Mouse (Mus musculus) intestine, embryonic 15.5 days (tissue): Measurements from ENCODE around the gene Usp46. TPM values are rescaled to one million over a fixed set of nuclear protein-coding genes. Genes with fewer than 3 reads are reported as not detected.

Experiments used
- ATAC-seq: fragments of 200-750 bp; cut with Nextera tagmentation; 2 replicates; pipeline ENCODE4 v1.8.0; 2017; ENCODE audit warnings: moderate TSS enrichment, moderate library complexity
- H3K27ac ChIP-seq: fragments of 300-500 bp; sonication (generic); 2 replicates; pipeline ENCODE4 v1.5.1; 2015; ENCODE audit warnings: mild to moderate bottlenecking, inconsistent platforms
- H3K27me3 ChIP-seq: fragments of 300-500 bp; sonication (generic); replicated peaks from 2 replicates; pipeline ENCODE4 v1.6.1; 2015; ENCODE audit warnings: inconsistent platforms
- H3K36me3 ChIP-seq: fragments of 300-500 bp; sonication (generic); 2 replicates; pipeline ENCODE4 v1.6.1; 2015; ENCODE audit warnings: inconsistent platforms
- H3K4me1 ChIP-seq: fragments of 300-500 bp; sonication (generic); replicated peaks from 2 replicates; pipeline ENCODE4 v1.6.1; 2015; ENCODE audit warnings: inconsistent platforms
- H3K4me2 ChIP-seq: fragments of 300-500 bp; sonication (generic); replicated peaks from 2 replicates; pipeline ENCODE4 v1.6.1; 2015; ENCODE audit warnings: mild to moderate bottlenecking, inconsistent platforms
- H3K4me3 ChIP-seq: fragments of 300-500 bp; sonication (generic); replicated peaks from 2 replicates; pipeline ENCODE4 v1.5.1; 2015; ENCODE audit warnings: inconsistent platforms
- H3K9ac ChIP-seq: fragments of 300-500 bp; sonication (generic); 2 replicates; pipeline ENCODE4 v1.6.1; 2015; ENCODE audit warnings: inconsistent platforms
- H3K9me3 ChIP-seq: fragments of 300-500 bp; sonication (generic); 2 replicates; pipeline ENCODE4 v1.6.1; 2016; ENCODE audit warnings: inconsistent platforms
- WGBS: fragments of 180-500 bp; shearing (Covaris S2); methylation state at CpG from one replicate; pipeline ENCODE4 v1.1.7; 2015; 5-methylcytosine and 5-hydroxymethylcytosine counted together
- polyA plus RNA-seq: library from polyadenylated mRNA; unstranded; fragments of >200 nt; fragmentation: Nextera tagmentation; extraction: Ambion mirVana; gene quantifications from 2 replicates; pipeline ENCODE4 v1.2.1, GENCODE M21; 2015

Gene Usp46
- polyA plus RNA-seq, 1 experiment from 2014 or later, result 22.9 TPM

DNA sequence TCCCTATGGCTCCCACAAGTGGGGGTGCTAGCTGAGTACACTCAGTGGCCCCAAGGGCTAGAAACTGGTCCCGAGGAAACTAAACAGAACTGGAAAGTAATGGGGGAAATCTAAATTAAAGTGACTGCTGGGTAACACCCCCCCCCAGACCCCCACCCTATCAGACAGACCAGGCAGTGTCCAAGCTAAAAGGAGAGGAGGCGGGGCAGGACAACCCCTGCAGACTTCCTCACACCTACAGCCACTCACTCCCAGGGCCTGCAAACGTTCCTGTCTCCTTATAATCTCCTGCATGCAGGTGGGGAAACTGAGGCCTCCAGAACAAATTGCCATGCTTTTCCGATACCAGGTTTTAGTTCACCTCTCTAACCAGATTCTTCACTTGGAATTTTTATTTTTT, 885 bp downstream of the Usp46 start:
- Histone ChIP-seq H3K36me3 (no peaks in the 10 kb centered on the region), H3K27me3 (no peaks in the 10 kb centered on the region), H3K27ac (peak overlapping the region; percentile 96), H3K4me1 (peaks cover 38% of the 10 kb centered on the region), H3K9ac (peak overlapping the region; percentile 85), H3K4me2 (peak overlapping the region; percentile 71), H3K4me3 (peak overlapping the region; percentile 78), H3K9me3 (no peaks in the 10 kb centered on the region)
- no peak for ATAC-seq
- WGBS, result 25% methylated on average over 4 of the region's 4 CpGs

DNA sequence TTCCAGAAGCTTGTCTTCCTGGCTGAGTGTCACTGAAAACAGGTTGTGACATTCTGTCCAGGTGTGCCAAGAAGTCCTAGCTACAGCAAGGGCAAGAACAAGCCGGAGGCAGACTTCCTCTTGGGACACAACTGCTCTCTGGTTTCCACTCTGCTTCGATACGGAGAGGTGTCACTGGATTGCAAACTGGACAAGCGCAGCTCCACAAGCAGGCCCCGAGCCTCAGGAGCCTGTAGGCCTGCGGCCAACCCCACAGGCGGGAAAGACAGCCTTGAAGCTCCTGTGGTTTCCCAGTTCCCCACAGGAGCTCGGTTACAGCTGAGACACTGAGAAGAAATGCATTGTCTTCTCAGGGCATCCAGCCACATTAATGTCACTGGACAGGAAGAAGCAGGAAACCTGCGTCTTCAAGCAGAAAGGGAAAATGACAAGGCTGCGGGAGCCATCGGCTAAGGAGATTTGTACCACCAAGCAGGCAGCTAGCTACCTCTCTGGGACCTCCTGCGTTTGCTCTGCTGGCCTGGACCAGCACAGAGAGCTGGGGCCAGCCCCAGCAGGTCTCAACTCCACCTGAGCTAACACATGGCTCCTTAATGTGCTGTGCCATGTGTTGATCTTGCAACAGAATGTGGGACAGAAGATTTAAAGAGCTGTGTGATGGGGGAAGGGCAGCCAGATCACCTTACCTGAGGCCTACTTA, 1.7 kb downstream of the Usp46 start:
- peaks cover 38% of the 10 kb centered on the region for H3K4me1 ChIP-seq
- 23% methylated on average over 12 of the region's 12 CpGs for WGBS

DNA sequence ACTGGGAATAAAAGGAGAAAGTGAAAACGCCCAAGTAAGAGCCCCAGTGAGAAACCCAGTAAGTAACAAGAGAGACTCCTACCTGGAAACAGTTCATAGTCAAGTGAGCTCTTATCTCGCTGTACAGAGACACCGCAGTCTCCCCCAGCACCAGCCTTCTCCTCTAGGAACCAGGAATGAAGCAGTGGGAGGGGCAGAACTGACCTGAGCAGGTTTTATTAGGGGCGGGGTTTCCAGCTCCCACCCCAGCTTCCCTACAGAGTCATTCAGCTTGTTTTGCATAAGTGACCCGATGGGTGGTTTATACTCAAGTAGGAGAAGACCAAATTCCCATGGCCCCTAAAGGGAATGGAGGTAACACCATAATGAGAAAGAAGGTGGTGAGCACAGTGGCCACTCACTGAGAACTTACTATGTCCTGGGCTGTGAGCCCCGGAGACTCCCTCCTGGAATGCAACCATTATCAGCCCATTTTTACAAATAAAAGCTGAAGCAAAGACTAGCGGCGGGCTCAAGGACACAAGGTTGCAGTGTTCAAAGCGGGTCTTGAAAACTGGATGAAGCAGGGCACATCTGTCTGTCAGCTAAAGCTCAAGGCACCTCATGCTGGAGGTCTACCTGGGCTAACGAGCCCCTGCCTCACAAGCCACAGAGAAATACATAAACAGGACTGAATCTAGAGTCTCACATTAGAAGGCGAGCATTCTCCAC, 2.5 kb downstream of the Usp46 start:
- H3K9me3 ChIP-seq, result no peaks in the 10 kb centered on the region
- H3K27me3 ChIP-seq, result no peaks in the 10 kb centered on the region
- peak; percentile 63 for ATAC-seq
- peaks cover 42% of the 10 kb centered on the region for H3K4me1 ChIP-seq
- no peaks in the 10 kb centered on the region for H3K36me3 ChIP-seq
- H3K27ac ChIP-seq, result peak overlapping the region; percentile 49
- WGBS, result 33% methylated on average over 11 of the region's 11 CpGs
- H3K9ac ChIP-seq, result no peak overlapping the region; the same call in 1 of the 2 replicates
- H3K4me3 ChIP-seq, result peak overlapping the region; percentile 78
- peak overlapping the region; percentile 71 for H3K4me2 ChIP-seq

More for the DNA sequence above, 1.7 kb downstream of the Usp46 start:
- Histone ChIP-seq H3K9ac (peak overlapping the region; percentile 85), H3K27me3 (no peaks in the 10 kb centered on the region), H3K27ac (peak overlapping the region; percentile 96), H3K4me3 (peak overlapping the region; percentile 78), H3K4me2 (peak overlapping the region; percentile 71), H3K9me3 (no peaks in the 10 kb centered on the region), H3K36me3 (no peaks in the 10 kb centered on the region)
- ATAC-seq, result no peak

DNA sequence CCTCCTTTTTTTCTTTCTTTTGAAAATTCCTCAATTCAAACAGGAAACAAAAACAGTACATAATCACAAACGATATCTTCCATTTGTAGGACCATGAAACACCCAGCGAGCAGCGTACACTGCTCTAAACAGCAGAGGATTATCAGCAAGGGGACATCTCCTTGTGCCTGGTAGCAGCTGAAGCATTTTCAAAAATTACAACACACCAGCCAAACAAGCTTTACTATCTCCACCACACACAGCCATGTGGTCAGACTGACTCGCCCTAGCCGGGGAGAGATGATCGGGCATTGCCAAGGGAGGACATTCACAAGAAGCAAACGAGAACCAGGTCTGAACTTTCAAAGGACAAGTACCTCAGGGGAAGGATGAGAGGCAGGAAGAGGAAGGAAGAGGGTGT, 3.4 kb downstream of the Usp46 start:
- Histone ChIP-seq H3K27me3 (no peaks in the 10 kb centered on the region), H3K27ac (peak overlapping the region; percentile 4; the same call in 1 of the 2 replicates), H3K9ac (no peak overlapping the region), H3K4me1 (peaks cover 40% of the 10 kb centered on the region), H3K9me3 (no peaks in the 10 kb centered on the region), H3K4me2 (peak overlapping the region; percentile 71), H3K36me3 (no peaks in the 10 kb centered on the region), H3K4me3 (0 out of 2 replicates have a peak overlapping the region, but pooled peaks have one; percentile 1)
- no peak for ATAC-seq
- 58% methylated on average over 7 of the region's 7 CpGs for WGBS

DNA sequence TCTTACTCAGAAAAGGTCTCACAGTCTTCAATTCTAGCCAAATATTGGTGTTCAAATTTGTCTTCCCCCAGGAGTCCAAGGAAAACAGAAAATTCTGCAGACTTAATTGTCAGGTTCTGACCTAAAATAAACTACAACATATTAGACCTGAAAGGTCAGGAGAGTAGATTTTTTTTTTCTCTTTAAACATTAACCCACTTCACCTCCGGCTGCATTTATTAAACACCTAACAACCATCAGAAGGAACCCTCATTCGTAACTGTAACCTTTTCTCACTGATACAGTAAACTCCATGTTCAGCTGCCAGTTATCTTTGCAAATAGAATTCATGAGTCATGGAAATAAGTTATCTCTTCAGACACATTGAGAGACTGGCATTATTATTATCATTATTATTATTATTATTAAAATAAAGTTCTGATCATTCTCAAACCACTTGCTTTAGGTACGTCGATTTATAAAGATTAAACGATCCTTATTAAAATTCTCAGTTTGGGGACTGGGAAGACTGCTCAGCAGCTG, 4.9 kb downstream of the Usp46 start:
- H3K4me1 ChIP-seq, result peaks cover 32% of the 10 kb centered on the region
- no peak overlapping the region for H3K4me2 ChIP-seq
- 75% methylated on average over 5 of the region's 5 CpGs for WGBS
- no peaks in the 10 kb centered on the region for H3K36me3 ChIP-seq
- no peaks in the 10 kb centered on the region for H3K27me3 ChIP-seq
- H3K9ac ChIP-seq, result no peak overlapping the region
- no peak overlapping the region for H3K4me3 ChIP-seq
- ATAC-seq, result no peak
- H3K9me3 ChIP-seq, result no peaks in the 10 kb centered on the region
- H3K27ac ChIP-seq, result no peak overlapping the region

DNA sequence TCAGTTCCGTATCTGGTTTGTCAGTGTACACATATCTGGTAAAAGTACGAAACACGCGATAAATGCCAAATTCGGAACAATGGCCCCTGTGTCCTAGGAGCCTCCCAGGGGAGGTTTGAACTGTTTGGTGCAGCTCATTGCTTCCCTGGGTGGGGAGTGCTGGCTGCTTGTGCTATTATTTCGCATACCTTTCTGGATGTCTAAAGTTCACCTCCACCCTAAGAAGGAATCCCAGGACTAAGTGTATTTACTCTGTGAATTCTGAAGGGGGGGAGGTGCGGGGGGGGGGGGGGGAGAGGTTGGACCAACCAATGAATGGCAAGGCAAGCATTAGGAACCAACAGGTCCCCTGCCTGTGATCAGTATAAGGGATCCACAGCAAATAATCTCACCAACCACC, 6.0 kb downstream of the Usp46 start:
- ATAC-seq, result peak; percentile 48
- Histone ChIP-seq H3K9ac (no peak overlapping the region), H3K36me3 (no peaks in the 10 kb centered on the region), H3K4me1 (peaks cover 30% of the 10 kb centered on the region), H3K4me2 (no peak overlapping the region), H3K9me3 (no peaks in the 10 kb centered on the region), H3K27me3 (no peaks in the 10 kb centered on the region), H3K4me3 (no peak overlapping the region), H3K27ac (no peak overlapping the region)
- WGBS, result 64% methylated on average over 6 of the region's 7 CpGs

DNA sequence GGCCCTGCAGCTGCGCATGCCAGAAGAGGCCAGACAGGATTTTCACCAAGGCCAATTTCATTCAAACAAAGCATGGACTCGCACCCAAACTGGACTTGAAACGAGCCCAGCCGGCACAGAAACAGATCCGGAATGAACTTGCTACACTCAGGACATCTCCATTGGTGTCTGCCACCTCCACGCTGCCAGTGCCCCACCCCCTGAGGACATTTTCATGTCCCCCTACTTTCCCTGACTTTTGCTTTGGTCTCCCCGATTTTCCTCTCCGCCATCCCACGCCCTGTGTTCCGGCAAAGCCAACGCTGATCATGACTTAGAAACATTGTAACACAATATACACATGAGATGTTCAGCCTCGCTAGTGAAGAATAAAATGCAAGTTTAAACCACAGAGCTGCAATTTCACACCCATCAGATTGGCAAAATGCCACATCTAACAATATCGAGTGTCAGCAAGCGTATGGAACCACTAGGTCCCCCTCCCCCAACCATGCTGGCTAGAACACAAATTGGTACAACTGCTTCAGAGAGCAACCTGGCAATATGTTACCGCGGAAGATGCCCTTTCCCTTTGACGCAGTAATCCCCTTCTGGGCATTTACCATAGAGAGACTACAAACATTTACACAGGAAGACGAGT, 6.7 kb downstream of the Usp46 start:
- Histone ChIP-seq H3K4me1 (peaks cover 23% of the 10 kb centered on the region), H3K4me2 (0 out of 2 replicates have a peak overlapping the region, but pooled peaks have one; percentile 9)

DNA sequence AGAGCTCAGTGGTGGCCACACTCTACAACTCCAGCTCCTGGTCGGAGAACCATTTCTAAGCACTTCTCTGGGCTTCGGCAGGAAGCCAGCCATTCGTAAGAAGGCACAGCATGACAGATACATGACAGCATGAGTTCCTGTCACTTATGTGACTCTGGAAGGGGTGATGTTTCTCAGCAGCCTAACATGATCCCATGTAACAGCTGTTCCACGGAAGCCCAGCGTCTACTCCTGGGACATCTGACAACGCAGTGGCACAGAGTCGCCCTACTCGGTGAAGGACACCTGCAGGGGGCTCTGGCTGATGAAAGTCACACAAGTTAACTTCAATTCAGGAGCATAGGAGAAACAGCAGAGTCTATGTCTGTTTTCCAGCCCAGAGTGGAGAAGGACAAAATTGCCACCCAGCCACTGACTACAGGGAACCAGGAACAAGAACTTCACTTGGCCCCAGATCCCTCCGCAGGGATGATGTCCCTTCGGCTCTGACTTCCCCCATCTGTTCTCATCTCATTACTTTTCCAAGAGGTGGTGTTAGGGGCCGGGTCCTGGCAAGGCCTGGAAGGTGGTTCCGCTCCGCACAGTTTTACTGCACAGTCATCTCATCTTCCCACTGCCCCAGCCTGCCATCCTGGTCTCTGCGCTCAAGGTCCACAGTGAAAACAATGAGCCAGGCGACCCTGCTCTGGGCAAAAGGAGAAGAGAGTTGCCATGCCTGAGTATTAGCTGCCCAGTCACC, 15.9 kb downstream of the Usp46 start:
- no peak for ATAC-seq
- Histone ChIP-seq H3K9me3 (no peaks in the 10 kb centered on the region), H3K27me3 (no peaks in the 10 kb centered on the region), H3K36me3 (no peaks in the 10 kb centered on the region), H3K4me3 (no peak overlapping the region), H3K9ac (no peak overlapping the region), H3K27ac (no peak overlapping the region; the same call in 1 of the 2 replicates), H3K4me1 (peaks cover 10% of the 10 kb centered on the region), H3K4me2 (no peak overlapping the region)
- 83% methylated on average over 15 of the region's 15 CpGs for WGBS

More for the DNA sequence above, 6.7 kb downstream of the Usp46 start:
- Histone ChIP-seq H3K9me3 (no peaks in the 10 kb centered on the region), H3K27me3 (no peaks in the 10 kb centered on the region), H3K36me3 (no peaks in the 10 kb centered on the region), H3K4me3 (no peak overlapping the region), H3K9ac (no peak overlapping the region), H3K27ac (0 out of 2 replicates have a peak overlapping the region, but pooled peaks have one; percentile 6)
- no peak for ATAC-seq
- 74% methylated on average over 18 of the region's 18 CpGs for WGBS

DNA sequence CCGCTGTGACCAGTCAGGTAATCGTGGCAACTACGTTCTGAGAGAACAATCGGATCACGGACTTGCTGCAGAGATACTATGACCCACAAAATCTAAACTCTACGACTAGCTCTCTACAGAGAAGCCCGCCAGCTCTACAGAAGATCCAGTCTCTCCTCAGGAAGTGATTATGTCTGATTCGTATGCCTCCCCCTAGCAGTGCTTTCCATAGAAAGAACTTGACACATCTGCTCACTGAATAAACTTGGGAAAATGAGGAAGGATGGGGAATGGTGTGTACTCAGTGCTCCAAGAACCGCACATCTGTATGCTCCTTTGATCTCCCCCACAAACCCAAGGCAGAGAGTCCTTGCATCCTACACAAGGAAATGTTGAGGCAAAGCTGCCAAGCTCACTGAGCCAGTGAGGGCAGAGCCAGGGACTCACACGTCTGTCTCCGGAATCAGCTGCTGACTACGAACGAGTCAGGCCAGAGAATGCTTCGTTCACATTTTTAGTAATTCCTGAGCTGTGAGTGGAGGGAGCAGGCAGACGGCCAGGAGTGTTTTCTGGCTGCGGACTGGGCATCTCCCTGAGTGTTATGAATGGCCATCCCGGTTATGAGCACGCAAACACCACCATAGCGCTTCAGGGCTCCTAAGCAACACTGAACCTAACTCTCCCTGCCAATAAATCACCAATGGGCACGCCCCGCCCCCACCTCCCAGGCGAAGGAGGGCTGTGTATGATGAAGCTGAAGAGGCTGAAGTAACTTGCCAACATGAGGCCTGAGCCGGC, 16.6 kb downstream of the Usp46 start:
- H3K9ac ChIP-seq, result no peak overlapping the region
- peaks cover 10% of the 10 kb centered on the region for H3K4me1 ChIP-seq
- H3K36me3 ChIP-seq, result no peaks in the 10 kb centered on the region
- no peak overlapping the region for H3K4me3 ChIP-seq
- H3K27me3 ChIP-seq, result no peaks in the 10 kb centered on the region
- H3K27ac ChIP-seq, result no peak overlapping the region; the same call in 1 of the 2 replicates
- WGBS, result 66% methylated on average over 23 of the region's 23 CpGs
- 0 out of 2 replicates have a peak, but pooled peaks have one; percentile 47 for ATAC-seq
- H3K4me2 ChIP-seq, result no peak overlapping the region
- no peaks in the 10 kb centered on the region for H3K9me3 ChIP-seq

DNA sequence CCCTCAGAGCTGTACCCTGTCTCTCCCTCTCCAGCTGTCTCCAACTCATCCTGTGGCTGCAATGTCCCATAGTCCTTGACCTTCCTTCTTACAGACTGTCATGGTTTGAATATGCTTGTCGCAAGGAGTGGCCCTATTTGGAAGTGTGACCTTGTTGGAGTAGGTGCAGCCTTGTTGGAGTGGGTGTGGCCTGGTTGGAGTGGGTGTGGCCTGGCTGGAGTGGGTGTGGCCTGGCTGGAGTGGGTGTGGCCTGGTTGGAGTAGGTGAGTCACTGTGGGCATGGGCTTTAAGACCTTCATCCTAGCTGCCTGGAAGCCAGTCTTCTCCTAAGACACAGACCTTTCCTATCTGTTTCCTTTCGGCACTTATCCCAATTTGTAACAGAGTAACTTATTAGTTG, 17.3 kb downstream of the Usp46 start:
- ATAC-seq, result peak; percentile 25; the same call in 1 of the 2 replicates

DNA sequence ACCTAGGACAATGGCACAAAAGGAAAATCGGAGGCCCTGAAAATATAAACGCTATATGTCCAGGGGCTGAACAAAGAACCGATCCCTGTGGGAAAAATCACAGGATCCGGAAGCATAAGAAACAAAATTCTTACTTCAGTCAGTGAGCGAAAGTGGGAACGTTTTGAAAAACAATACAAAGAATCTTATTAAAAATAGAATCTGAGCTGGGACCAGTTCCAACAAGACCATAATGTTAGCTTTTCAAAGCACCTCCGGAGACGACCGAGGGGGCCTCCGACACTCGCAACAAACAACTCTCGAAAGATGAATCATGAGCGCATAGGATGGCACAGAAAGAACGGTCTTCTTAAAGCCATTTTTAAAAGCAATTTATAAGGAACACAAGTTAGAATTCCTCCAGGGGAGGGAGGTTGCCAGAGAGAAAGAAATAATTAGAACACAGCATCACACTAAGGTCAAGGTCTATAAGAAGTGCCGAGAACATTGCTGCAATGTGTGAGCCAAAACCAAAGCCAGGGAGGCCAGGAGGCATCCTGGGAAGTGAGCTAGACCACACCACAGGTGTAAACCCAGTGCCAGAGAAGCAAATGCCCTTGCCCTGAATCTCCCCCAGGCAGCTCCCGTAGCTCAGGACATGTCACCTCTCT, 19.3 kb downstream of the Usp46 start:
- peaks cover 10% of the 10 kb centered on the region for H3K4me1 ChIP-seq
- no peak for ATAC-seq
- no peak overlapping the region for H3K9ac ChIP-seq
- no peak overlapping the region for H3K4me2 ChIP-seq
- H3K27me3 ChIP-seq, result no peaks in the 10 kb centered on the region
- H3K27ac ChIP-seq, result 0 out of 2 replicates have a peak overlapping the region, but pooled peaks have one; percentile 2
- H3K36me3 ChIP-seq, result no peaks in the 10 kb centered on the region
- H3K4me3 ChIP-seq, result no peak overlapping the region
- WGBS, result 65% methylated on average over 16 of the region's 16 CpGs
- no peaks in the 10 kb centered on the region for H3K9me3 ChIP-seq

More for the DNA sequence above, 17.3 kb downstream of the Usp46 start:
- Histone ChIP-seq H3K4me3 (no peak overlapping the region), H3K27ac (no peak overlapping the region), H3K9ac (no peak overlapping the region), H3K36me3 (no peaks in the 10 kb centered on the region), H3K27me3 (no peaks in the 10 kb centered on the region), H3K9me3 (no peaks in the 10 kb centered on the region), H3K4me1 (peaks cover 10% of the 10 kb centered on the region), H3K4me2 (no peak overlapping the region)
- WGBS, result 90% methylated on average over 2 of the region's 2 CpGs
